Mouse (Mus musculus) heart, adult 2 months (tissue): ENCODE data around the gene Ephb3.

Source experiments
- CTCF ChIP-seq: fragments of 200-600 bp; IDR thresholded peaks from 2 replicates; pipeline ENCODE4 v1.8.1; 2022; ENCODE audit warnings: antibody characterized with exemption, mild to moderate bottlenecking, moderate library complexity
- EP300 ChIP-seq: fragments of 200-500 bp; IDR thresholded peaks from 2 replicates; pipeline ENCODE4 v1.6.1; 2011; ENCODE audit warnings: low read depth, low read length, control low read depth; ENCODE audit not compliant: insufficient read depth
- POLR2A ChIP-seq: fragments of 200-500 bp; IDR thresholded peaks from 2 replicates; pipeline ENCODE4 v1.6.1; 2011; ENCODE audit warnings: mild to moderate bottlenecking, low read depth, low read length, control low read depth; ENCODE audit not compliant: insufficient read depth

GRCm38 (mm10) chr16:21244803-21245202 lies 40.2 kb downstream of the Ephb3 start:
- no peak for TF ChIP-seq CTCF
- TF ChIP-seq EP300 = no peak
- TF ChIP-seq POLR2A = no peak
